Mouse (Mus musculus): ENCODE measurements around the gene Dis3l2. TPM values are rescaled to one million over a fixed set of nuclear protein-coding genes. Genes with fewer than 3 reads are reported as not detected.
A peak's percentile ranks its signal among the peaks of the same experiment; 100 is the strongest.

Dis3l2 gene
- polyA plus RNA-seq, 1 experiment from 2014 or later, result 35.7 TPM

GRCm38 (mm10) chr1:86955801-86956200 lies 252.2 kb downstream of the Dis3l2 start:
- no peak overlapping the region for H3K27ac ChIP-seq
- no peaks in the 10 kb centered on the region for H3K9me3 ChIP-seq
- H3K27me3 ChIP-seq (ENCODE audit: insufficient read depth, poor library complexity, severe bottlenecking), result no peaks in the 10 kb centered on the region
- no peak overlapping the region for H3K4me3 ChIP-seq
- H3K4me1 ChIP-seq (replicated peaks), result no peaks in the 10 kb centered on the region
- H3K36me3 ChIP-seq, result peaks cover 8% of the 10 kb centered on the region; the same call in 1 of the 2 replicates
- no peak for DNase-seq (ENCODE audit: low spot score)

DNA sequence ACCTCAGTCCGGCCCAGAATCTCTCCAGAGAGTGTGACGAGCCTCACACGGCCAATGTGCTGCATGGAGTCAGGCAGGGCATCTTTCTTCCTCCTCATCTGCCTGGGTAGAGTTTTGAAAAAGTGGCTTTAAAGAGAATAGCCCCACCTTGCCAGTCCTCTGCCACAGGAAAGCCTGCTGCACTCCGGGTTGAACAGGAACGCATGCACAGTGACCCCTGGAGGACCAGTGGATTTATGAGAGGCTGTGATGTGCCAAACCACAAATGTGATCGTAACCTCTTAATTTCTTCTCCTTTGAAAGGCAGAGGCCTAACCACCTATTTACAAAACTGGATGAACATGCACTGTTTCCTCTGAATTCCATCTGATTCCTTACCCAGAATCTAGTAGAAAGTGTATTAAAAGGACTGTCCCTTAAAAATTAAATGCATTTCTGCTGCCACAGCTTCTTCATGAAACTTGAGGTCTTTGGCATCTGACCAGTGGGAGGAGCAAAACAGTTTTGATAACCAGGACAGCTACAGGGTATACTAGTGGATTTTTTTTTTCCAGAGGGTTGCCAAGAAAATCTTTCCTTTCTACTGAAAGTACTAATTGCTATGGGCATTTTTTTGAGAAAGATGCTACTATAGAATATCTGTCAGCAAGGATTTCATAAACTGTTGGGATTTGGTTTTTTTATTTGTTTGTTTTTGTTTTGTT lies 264.8 kb downstream of the Dis3l2 start:
- DNase-seq (ENCODE audit: low spot score), result no peak
- no peaks in the 10 kb centered on the region for H3K36me3 ChIP-seq
- H3K27me3 ChIP-seq (ENCODE audit: insufficient read depth, poor library complexity, severe bottlenecking), result no peaks in the 10 kb centered on the region
- H3K9me3 ChIP-seq, result no peaks in the 10 kb centered on the region
- H3K4me3 ChIP-seq, result no peak overlapping the region
- H3K27ac ChIP-seq, result no peak overlapping the region
- H3K4me1 ChIP-seq (replicated peaks), result peaks cover 14% of the 10 kb centered on the region
- WGBS, result 63% methylated on average over 6 of the region's 6 CpGs

- 78% methylated on average over 11 of the region's 11 CpGs for WGBS
- Histone ChIP-seq H3K9me3 (no peaks in the 10 kb centered on the region), H3K4me1 (replicated peaks) (peaks cover 14% of the 10 kb centered on the region), H3K27ac (peak overlapping the region; percentile 9; the same call in 1 of the 2 replicates), H3K36me3 (no peaks in the 10 kb centered on the region), H3K27me3 (ENCODE audit: insufficient read depth, poor library complexity, severe bottlenecking) (no peaks in the 10 kb centered on the region), H3K4me3 (no peak overlapping the region)
- DNase-seq (ENCODE audit: low spot score), result no peak
Measured at GRCm38 (mm10) chr1:86969173-86969725, 265.6 kb downstream of the Dis3l2 start.

- peaks cover 7% of the 10 kb centered on the region; the same call in 1 of the 2 replicates for H3K36me3 ChIP-seq
- no peak for DNase-seq (ENCODE audit: low spot score)
- no peak overlapping the region for H3K4me3 ChIP-seq
- no peaks in the 10 kb centered on the region for H3K27me3 ChIP-seq (ENCODE audit: insufficient read depth, poor library complexity, severe bottlenecking)
- no peaks in the 10 kb centered on the region for H3K9me3 ChIP-seq
- H3K4me1 ChIP-seq (replicated peaks), result peaks cover 14% of the 10 kb centered on the region
- H3K27ac ChIP-seq, result no peak overlapping the region
- 34% methylated on average over 1 of the region's 1 CpGs for WGBS
Measured at GRCm38 (mm10) chr1:86972693-86973092, 269.1 kb downstream of the Dis3l2 start.

- Histone ChIP-seq H3K27ac (no peak overlapping the region), H3K4me1 (replicated peaks) (no peaks in the 10 kb centered on the region), H3K9me3 (no peaks in the 10 kb centered on the region), H3K27me3 (ENCODE audit: insufficient read depth, poor library complexity, severe bottlenecking) (no peaks in the 10 kb centered on the region), H3K36me3 (peaks cover 7% of the 10 kb centered on the region; the same call in 1 of the 2 replicates), H3K4me3 (no peak overlapping the region)
- WGBS, result 97% methylated on average over 1 of the region's 1 CpGs
- no peak for DNase-seq (ENCODE audit: low spot score)
Measured at GRCm38 (mm10) chr1:86977018-86977417, 273.4 kb downstream of the Dis3l2 start.

GRCm38 (mm10) chr1:86986372-86986771 lies 282.8 kb downstream of the Dis3l2 start:
- Histone ChIP-seq H3K4me1 (replicated peaks) (peaks cover 6% of the 10 kb centered on the region; the same call in 1 of the 2 replicates), H3K4me3 (no peak overlapping the region), H3K9me3 (no peaks in the 10 kb centered on the region), H3K27me3 (ENCODE audit: insufficient read depth, poor library complexity, severe bottlenecking) (peaks cover 13% of the 10 kb centered on the region), H3K27ac (no peak overlapping the region), H3K36me3 (no peaks in the 10 kb centered on the region)
- DNase-seq (ENCODE audit: low spot score), result no peak

- peaks cover 26% of the 10 kb centered on the region for H3K4me1 ChIP-seq (replicated peaks)
- no peak overlapping the region for H3K4me3 ChIP-seq
- DNase-seq (ENCODE audit: low spot score), result peak; percentile 10
- peaks cover 7% of the 10 kb centered on the region; the same call in 1 of the 2 replicates for H3K36me3 ChIP-seq
- 35% methylated on average over 5 of the region's 5 CpGs for WGBS
- H3K27me3 ChIP-seq (ENCODE audit: insufficient read depth, poor library complexity, severe bottlenecking), result peaks cover 39% of the 10 kb centered on the region
- H3K27ac ChIP-seq, result no peak overlapping the region
- H3K9me3 ChIP-seq, result no peaks in the 10 kb centered on the region
Measured at GRCm38 (mm10) chr1:86992849-86993248, 289.2 kb downstream of the Dis3l2 start.

DNA sequence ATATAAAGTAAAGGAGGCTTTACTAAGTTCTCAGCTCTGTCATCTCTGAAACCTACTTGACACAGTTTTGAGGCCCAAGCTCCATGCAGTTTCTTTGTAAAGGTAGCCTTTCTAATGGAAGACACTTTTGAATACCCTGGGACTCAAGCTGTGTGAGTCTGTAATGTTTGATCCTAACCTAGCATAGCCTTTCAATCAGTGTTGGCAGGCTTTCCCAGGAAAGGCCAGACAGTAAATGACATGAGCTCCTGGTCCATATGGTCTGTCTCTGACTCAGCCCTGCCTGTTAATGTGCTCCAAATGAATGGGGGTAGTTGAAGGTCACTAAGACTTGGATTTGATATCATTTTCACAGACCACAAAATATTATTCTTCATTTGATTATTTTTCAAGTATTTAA lies 290.4 kb downstream of the Dis3l2 start:
- peaks cover 7% of the 10 kb centered on the region; the same call in 1 of the 2 replicates for H3K36me3 ChIP-seq
- no peak for DNase-seq (ENCODE audit: low spot score)
- H3K27me3 ChIP-seq (ENCODE audit: insufficient read depth, poor library complexity, severe bottlenecking), result peaks cover 39% of the 10 kb centered on the region
- no peak overlapping the region for H3K4me3 ChIP-seq
- H3K27ac ChIP-seq, result no peak overlapping the region
- H3K9me3 ChIP-seq, result no peaks in the 10 kb centered on the region
- peaks cover 26% of the 10 kb centered on the region for H3K4me1 ChIP-seq (replicated peaks)

GRCm38 (mm10) chr1:86998051-86998450 lies 294.4 kb downstream of the Dis3l2 start:
- Histone ChIP-seq H3K27ac (no peak overlapping the region), H3K4me1 (replicated peaks) (peaks cover 35% of the 10 kb centered on the region), H3K27me3 (ENCODE audit: insufficient read depth, poor library complexity, severe bottlenecking) (peaks cover 25% of the 10 kb centered on the region), H3K9me3 (no peaks in the 10 kb centered on the region), H3K4me3 (no peak overlapping the region), H3K36me3 (peaks cover 12% of the 10 kb centered on the region)
- no peak for DNase-seq (ENCODE audit: low spot score)
- WGBS, result 79% methylated on average over 2 of the region's 2 CpGs

GRCm38 (mm10) chr1:87001365-87001764 lies 297.8 kb downstream of the Dis3l2 start:
- H3K27me3 ChIP-seq (ENCODE audit: insufficient read depth, poor library complexity, severe bottlenecking), result peaks cover 9% of the 10 kb centered on the region
- DNase-seq (ENCODE audit: low spot score), result no peak
- 88% methylated on average over 5 of the region's 5 CpGs for WGBS
- no peaks in the 10 kb centered on the region for H3K9me3 ChIP-seq
- H3K4me1 ChIP-seq (replicated peaks), result peaks cover 32% of the 10 kb centered on the region
- no peak overlapping the region for H3K4me3 ChIP-seq
- peak overlapping the region; percentile 57; the same call in 1 of the 2 replicates for H3K27ac ChIP-seq
- H3K36me3 ChIP-seq, result peaks cover 11% of the 10 kb centered on the region; the same call in 1 of the 2 replicates

GRCm38 (mm10) chr1:87002545-87003168 lies 299.0 kb downstream of the Dis3l2 start:
- no peaks in the 10 kb centered on the region for H3K27me3 ChIP-seq (ENCODE audit: insufficient read depth, poor library complexity, severe bottlenecking)
- H3K36me3 ChIP-seq, result peaks cover 9% of the 10 kb centered on the region; the same call in 1 of the 2 replicates
- no peaks in the 10 kb centered on the region for H3K9me3 ChIP-seq
- peak; percentile 69 for DNase-seq (ENCODE audit: low spot score)
- H3K4me3 ChIP-seq, result no peak overlapping the region
- H3K4me1 ChIP-seq (replicated peaks), result peaks cover 32% of the 10 kb centered on the region
- H3K27ac ChIP-seq, result peak overlapping the region; percentile 57
- WGBS, result 29% methylated on average over 9 of the region's 9 CpGs

DNA sequence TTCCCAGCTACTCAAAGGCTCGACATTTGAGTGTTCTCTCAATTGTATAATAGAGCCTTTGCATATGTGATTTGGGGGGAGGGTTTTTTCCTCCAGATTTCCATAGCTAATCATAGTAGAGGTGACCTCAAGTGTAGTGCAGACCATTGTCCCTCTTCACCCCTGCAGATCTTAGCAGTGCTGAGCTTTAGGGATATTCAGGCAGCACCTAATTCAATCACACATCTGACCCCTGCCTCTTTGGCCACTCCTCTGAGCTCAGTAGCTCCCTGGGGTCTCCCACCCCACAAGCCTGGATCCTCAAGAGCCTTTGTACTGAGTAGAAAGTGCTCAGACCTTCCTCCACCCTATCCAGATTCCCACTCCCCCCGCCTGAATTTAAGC lies 299.6 kb downstream of the Dis3l2 start:
- H3K4me1 ChIP-seq (replicated peaks), result peaks cover 35% of the 10 kb centered on the region
- peak overlapping the region; percentile 76 for H3K27ac ChIP-seq
- H3K27me3 ChIP-seq (ENCODE audit: insufficient read depth, poor library complexity, severe bottlenecking), result no peaks in the 10 kb centered on the region
- H3K4me3 ChIP-seq, result no peak overlapping the region
- peaks cover 9% of the 10 kb centered on the region; the same call in 1 of the 2 replicates for H3K36me3 ChIP-seq
- peak; percentile 50 for DNase-seq (ENCODE audit: low spot score)
- WGBS, result 20% methylated on average over 2 of the region's 2 CpGs
- no peaks in the 10 kb centered on the region for H3K9me3 ChIP-seq

DNA sequence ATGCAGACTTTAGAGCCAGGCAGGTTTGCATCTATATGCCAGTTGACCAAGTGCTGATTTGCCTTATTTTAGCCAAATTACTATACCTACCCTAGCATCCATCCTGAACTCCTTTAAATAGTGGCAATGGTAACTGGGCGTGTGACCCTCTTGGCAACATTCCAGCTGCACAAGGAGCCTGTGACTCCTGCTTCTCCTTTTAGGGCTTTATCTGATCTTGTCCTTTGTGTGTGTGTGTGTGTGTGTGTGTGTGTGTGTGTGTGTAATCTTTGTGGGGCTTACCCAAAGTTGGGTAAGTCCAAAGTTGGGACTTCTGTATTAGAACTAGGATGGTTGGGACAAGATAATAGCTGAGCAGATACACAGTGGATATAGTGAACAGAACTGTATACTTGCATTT lies 302.8 kb downstream of the Dis3l2 start:
- no peak for DNase-seq (ENCODE audit: low spot score)

More for the DNA sequence above, 302.8 kb downstream of the Dis3l2 start:
- no peaks in the 10 kb centered on the region for H3K9me3 ChIP-seq
- no peak overlapping the region for H3K4me3 ChIP-seq
- H3K4me1 ChIP-seq (replicated peaks), result peaks cover 47% of the 10 kb centered on the region
- no peak overlapping the region for H3K27ac ChIP-seq
- WGBS, result 94% methylated on average over 1 of the region's 1 CpGs
- H3K27me3 ChIP-seq (ENCODE audit: insufficient read depth, poor library complexity, severe bottlenecking), result no peaks in the 10 kb centered on the region
- H3K36me3 ChIP-seq, result peaks cover 5% of the 10 kb centered on the region; the same call in 1 of the 2 replicates
